Mouse (Mus musculus) lung, embryonic 16.5 days (tissue): ENCODE results near the gene 1110008L16Rik. TPM values are rescaled to one million over a fixed set of nuclear protein-coding genes. Genes with fewer than 3 reads are reported as not detected.

Experiments
- ATAC-seq: fragments of 200-750 bp; cut with Nextera tagmentation; 2 replicates; pipeline ENCODE4 v1.8.0; 2017; ENCODE audit warnings: low read depth, mild to moderate bottlenecking, moderate library complexity
- H3K27ac ChIP-seq: fragments of 300-500 bp; sonication (generic); 2 replicates; pipeline ENCODE4 v1.5.1; 2014; ENCODE audit warnings: mild to moderate bottlenecking, control low read depth, low read length
- H3K27me3 ChIP-seq: fragments of 300-500 bp; sonication (generic); 2 replicates; pipeline ENCODE4 v1.6.1; 2014; ENCODE audit warnings: low read depth, low read length, mixed read lengths; ENCODE audit not compliant: control insufficient read depth, insufficient read depth
- H3K36me3 ChIP-seq: fragments of 300-500 bp; sonication (generic); 2 replicates; pipeline ENCODE4 v1.6.1; 2014; ENCODE audit warnings: low read length; ENCODE audit not compliant: control insufficient read depth, insufficient read depth
- H3K4me1 ChIP-seq: fragments of 300-500 bp; sonication (generic); replicated peaks from 2 replicates; pipeline ENCODE4 v1.6.1; 2014; ENCODE audit warnings: low read length, mixed read lengths; ENCODE audit not compliant: control insufficient read depth, insufficient read depth
- H3K4me2 ChIP-seq: fragments of 300-500 bp; sonication (generic); 2 replicates; pipeline ENCODE4 v1.6.1; 2014; ENCODE audit warnings: low read depth, low read length, control low read depth
- H3K4me3 ChIP-seq: fragments of 300-500 bp; sonication (generic); 2 replicates; pipeline ENCODE4 v1.5.1; 2014; ENCODE audit warnings: mild to moderate bottlenecking, low read length, control low read depth
- H3K9ac ChIP-seq: fragments of 300-500 bp; sonication (generic); 2 replicates; pipeline ENCODE4 v1.6.1; 2014; ENCODE audit warnings: low read length, control low read depth
- H3K9me3 ChIP-seq: fragments of 300-500 bp; sonication (generic); 2 replicates; pipeline ENCODE4 v1.6.1; 2016; ENCODE audit warnings: low read length; ENCODE audit not compliant: control insufficient read depth
- WGBS: fragments of 180-500 bp; shearing (Covaris S2); extraction: QIAGEN DNeasy Blood & Tissue Kit; methylation state at CpG from one replicate; pipeline ENCODE4 v1.1.7; 2014; 5-methylcytosine and 5-hydroxymethylcytosine counted together
- polyA plus RNA-seq: library from polyadenylated mRNA; unstranded; fragments of >200 nt; fragmentation: Nextera tagmentation; extraction: Ambion mirVana; gene quantifications from 2 replicates; pipeline ENCODE4 v1.2.1, GENCODE M21; 2015

1110008L16Rik gene
- polyA plus RNA-seq, 1 experiment from 2014 or later = 16.6 TPM

- H3K4me1 ChIP-seq = 0 out of 2 replicates have a peak, but pooled peaks cover 3% of the 10 kb centered on the region
- H3K4me3 ChIP-seq = no peak overlapping the region
- WGBS = 73% methylated on average over 8 of the region's 8 CpGs
- H3K36me3 ChIP-seq = no peaks in the 10 kb centered on the region
- ATAC-seq = no peak
- H3K4me2 ChIP-seq = no peak overlapping the region
- H3K27ac ChIP-seq = no peak overlapping the region
- no peaks in the 10 kb centered on the region for H3K27me3 ChIP-seq
- H3K9me3 ChIP-seq = 0 out of 2 replicates have a peak, but pooled peaks cover 2% of the 10 kb centered on the region
- no peak overlapping the region for H3K9ac ChIP-seq
Measured at GRCm38 (mm10) chr12:55429201-55429600, 129.8 kb downstream of the 1110008L16Rik start.

- no peaks in the 10 kb centered on the region for H3K27me3 ChIP-seq
- 65% methylated on average over 4 of the region's 4 CpGs for WGBS
- 0 out of 2 replicates have a peak, but pooled peaks cover 2% of the 10 kb centered on the region for H3K9me3 ChIP-seq
- H3K36me3 ChIP-seq = no peaks in the 10 kb centered on the region
- no peak overlapping the region for H3K27ac ChIP-seq
- 0 out of 2 replicates have a peak, but pooled peaks cover 3% of the 10 kb centered on the region for H3K4me1 ChIP-seq
- no peak overlapping the region for H3K4me3 ChIP-seq
- no peak overlapping the region for H3K4me2 ChIP-seq
- H3K9ac ChIP-seq = no peak overlapping the region
- ATAC-seq = no peak
Measured at GRCm38 (mm10) chr12:55429956-55430355, 130.6 kb downstream of the 1110008L16Rik start.

Other genes starting within 250 kb of the 1110008L16Rik start
- 34.5 and 38.9 TPM in 2 replicates for gene 2700097O09Rik, start 219.5 kb upstream of the 1110008L16Rik start, polyA plus RNA-seq
- gene Srp54a, start 219.3 kb upstream of the 1110008L16Rik start, polyA plus RNA-seq = 169 and 177 TPM in 2 replicates
- 21.2 and 22.7 TPM in 2 replicates for gene Fam177a, start 175.1 kb upstream of the 1110008L16Rik start, polyA plus RNA-seq
- gene Srp54b, start 144.5 kb upstream of the 1110008L16Rik start, polyA plus RNA-seq = 52.7 and 54.6 TPM in 2 replicates
- gene 1700047I17Rik2, start 100.0 kb upstream of the 1110008L16Rik start, polyA plus RNA-seq = 5.1 and 8.8 TPM in 2 replicates
- 63.8 and 72.7 TPM in 2 replicates for gene Srp54c, start 69.4 kb upstream of the 1110008L16Rik start, polyA plus RNA-seq
- gene Ppp2r3c, start 3.4 kb downstream of the 1110008L16Rik start, polyA plus RNA-seq = 11.4 and 11.6 TPM in 2 replicates
- gene Psma6, start 84.6 kb downstream of the 1110008L16Rik start, polyA plus RNA-seq = 389 and 394 TPM in 2 replicates
- gene Nfkbia, start 193.1 kb downstream of the 1110008L16Rik start, polyA plus RNA-seq = 130 and 136 TPM in 2 replicates